Mouse (Mus musculus) left cerebral cortex, postnatal 36 days (tissue): Measurements from ENCODE around the gene Hacd2. TPM values are rescaled to one million over a fixed set of nuclear protein-coding genes. Genes with fewer than 3 reads are reported as not detected.

Source experiments
- DNase-seq, 2 experiments: peaks; one replicate each; pipeline ENCODE4 v3.0.0; 2021 to 2022; ENCODE audit warnings: low spot score in 2 of 2, mixed read lengths in 1 of 2
- intact Hi-C: fragments of 180-260 bp; cut with DNase I; formaldehyde crosslinking; loops from one replicate; pipeline ENCODE4 v1.15.1; 2025
- total RNA-seq, 2 experiments: library from RNA; stranded (reverse); gene quantifications; 2 replicates each; pipeline ENCODE4 v1.2.3; 2021

The Hacd2 gene
- 10 to 100 TPM; 25.4 to 32.5 TPM for total RNA-seq

DNA sequence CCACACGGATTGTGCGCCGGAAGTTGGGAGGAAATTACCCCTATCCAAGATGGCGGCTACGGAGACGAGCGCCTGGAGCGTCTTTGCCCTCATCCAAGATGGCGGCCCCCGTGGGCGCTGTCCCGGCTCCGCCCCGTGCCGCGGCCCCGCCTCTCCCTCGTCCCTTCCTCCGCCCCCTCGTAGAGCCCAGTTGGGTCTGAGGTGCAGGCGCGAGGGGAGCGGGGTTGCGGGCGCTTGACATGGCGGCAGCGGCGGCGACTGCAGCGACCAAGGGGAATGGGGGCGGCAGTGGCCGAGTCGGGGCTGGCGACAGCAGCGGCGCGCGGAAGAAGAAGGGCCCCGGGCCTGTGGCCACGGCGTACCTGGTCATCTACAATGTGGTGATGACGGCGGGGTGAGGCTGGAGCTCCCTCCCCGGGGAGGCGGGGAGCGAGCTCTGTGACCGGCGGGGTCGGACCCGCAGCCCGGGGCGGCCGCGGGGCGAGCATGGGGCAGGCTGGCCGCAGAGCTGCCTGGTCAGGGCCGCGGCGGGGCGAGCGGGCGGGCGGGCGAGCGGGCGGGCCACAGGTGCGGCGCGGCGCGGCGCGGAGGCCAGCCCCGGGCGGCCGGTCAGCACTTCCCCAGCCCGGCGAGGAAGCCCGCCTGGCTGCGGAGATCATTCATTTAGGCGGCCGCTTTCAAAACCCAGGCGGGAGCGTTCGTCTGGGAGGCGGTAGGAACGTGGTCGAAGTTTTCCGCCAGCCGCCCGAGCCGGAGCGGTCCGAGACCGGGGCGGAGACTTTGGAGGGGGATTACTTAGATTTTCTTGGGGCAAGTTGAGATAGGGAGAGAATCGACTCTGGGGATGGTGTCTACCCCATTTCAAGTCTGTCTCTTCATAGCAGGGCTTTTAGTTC is at the start of gene Hacd2:
TSS of gene Hacd2 (plus strand) at position 187 of the 896 bp plus-strand sequence.
- peak; percentile 93 to 95 for DNase-seq
- intact Hi-C loops: no loop called here

DNA sequence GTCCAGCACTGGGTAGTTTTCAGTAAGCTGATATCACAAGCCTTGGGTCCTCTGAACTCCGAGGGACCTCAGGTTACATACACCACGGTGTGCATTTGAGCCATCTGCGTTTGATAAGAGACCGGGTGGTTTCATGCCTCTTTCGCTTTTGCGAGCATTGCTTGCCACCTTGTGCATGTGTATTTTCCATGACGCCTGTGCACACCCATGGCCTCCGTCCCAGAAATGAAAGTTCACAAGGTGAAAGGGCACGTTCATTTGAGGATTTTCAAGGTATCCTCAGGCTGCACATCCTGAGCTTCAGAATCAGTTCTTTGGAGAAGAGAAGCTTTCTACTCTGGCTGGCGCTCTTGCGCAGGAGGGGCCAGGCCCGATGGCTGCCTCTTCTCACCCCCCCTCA is 49.8 kb upstream of the Hacd2 start:
- DNase-seq: no peak
- intact Hi-C loops: no loop called here

DNA sequence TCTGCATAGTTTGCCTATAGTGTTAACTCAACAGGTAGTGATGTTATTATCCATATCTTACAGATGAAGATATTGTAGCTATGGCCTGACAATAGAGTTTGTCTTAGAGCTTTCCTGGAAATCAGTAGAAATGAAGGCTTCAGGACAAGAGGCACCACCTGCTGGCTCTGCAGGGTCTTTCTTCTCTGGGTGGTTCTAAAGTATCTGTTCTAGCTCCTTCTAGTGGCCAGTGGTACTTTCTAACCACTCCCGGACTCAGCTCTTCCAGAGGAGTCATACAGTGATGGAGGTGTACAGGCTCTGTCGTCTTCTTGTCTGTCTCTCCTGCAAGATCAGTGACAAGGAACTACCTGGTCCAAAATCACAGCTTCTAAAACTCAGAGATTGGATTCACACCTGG is 46.7 kb upstream of the Hacd2 start:
- DNase-seq: no peak
- intact Hi-C loops: no loop called here

DNA sequence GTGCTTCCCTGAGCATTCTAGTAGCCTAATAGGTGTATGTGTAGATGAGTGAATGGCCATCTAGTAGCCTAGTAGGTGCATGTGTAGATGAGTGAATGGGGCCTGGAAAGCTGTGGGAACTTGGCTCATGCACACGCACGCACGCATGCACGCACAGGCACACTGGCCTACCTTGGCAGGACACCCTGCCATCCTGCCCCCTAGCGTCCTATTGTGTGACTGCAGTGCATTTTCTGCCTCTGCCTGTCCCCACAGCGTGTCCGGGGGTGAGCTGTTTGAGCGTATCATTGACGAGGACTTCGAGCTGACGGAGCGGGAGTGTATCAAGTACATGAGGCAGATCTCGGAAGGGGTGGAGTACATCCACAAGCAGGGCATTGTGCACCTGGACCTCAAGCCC is 45.6 kb upstream of the Hacd2 start:
- no peak for DNase-seq
- intact Hi-C loops: no loop called here

DNA sequence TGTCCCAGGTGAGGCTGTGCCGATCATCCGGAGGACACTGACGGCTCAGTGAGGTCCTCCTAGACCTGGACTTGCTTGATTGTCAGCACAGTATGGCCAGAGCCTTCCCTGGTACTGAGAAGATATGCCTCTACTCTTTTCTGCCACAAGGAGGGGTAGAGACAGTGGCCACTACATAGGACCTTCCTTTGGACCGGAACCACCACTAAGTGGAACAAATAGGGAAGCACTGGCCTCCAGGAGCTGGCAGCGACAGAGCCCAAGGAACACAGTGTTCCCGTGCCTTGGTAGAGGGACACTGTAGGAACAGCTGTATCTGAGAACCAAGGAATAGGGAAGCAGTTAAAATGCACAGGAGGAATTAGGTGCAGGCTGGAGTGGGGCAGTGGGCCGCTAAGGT is 44.2 kb upstream of the Hacd2 start:
- intact Hi-C loops: no loop called here
- DNase-seq: no peak

DNA sequence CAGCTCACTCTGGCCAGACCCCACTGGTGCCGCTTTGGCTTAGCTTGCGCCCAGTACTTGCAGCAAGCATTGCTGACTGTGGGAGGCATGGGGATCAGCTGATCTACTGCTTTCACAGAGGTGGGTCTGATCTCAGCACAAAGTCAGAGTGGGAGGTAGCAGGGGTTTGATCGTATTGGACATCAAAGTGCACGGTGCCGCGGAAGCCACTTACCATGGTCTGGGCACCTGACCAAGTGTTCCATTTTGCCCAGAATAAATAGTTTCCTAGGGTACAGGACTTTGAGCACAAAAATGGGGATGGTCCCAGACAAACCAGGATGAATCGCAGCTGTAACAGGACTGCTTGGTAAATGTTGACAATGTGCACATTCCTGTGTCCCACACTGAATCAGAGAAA is 41.2 kb upstream of the Hacd2 start:
- DNase-seq: no peak
- intact Hi-C loops: no loop called here

DNA sequence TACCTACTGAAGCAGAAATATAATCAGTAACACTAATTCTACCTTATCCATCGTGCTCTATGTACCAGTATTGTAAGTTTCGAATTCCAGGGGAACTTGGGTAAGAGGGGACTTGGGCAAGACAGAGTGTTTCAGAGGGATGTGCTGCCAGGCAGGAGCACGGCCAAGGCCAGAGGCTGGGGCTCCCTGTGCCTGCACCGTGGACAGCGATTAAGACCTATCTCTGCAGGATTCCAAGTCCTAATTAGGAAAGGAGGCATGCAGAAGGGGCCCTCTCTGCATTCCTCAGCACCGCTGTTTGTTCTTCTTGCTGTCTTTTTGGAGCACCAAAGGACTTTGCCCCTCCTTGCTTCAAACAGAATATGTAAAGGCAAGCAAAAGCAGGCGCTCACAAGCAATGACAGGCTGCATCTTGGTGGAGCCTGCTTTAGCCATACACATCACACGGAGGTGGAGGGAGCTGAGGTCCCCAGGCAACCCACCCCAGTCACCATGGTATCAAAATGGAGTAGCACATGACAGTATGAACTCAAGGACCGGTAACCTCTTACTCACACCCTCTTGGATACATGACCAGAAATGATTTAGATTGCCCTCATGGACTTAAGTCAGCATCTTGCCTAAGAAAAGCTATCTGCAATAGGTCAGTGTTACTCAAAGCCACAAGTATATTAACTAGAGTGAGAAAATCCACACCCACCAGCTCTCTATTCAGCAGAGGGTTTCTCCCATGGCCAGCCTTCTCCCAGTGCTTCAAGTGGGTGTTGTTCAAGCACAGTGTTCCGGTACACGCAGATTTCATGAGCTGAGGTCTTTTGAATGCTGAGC is 37.8 kb upstream of the Hacd2 start:
- no peak for DNase-seq
- intact Hi-C loops: no loop called here

DNA sequence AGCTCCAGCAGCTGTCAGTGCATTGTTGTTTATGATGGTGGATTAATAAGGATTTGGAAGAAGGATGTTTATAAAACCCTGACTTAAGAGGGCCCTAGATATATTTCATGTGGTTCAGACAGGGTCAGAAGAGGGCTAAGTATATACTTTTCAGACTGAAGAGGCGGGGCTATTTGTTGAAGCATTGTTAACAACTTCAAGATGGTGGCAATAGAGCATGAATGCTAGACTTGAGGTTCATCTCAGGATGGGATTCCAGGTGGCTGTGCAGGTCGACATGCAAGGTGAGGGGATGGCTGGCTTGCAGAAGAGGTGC is 37.2 kb upstream of the Hacd2 start:
- intact Hi-C loops: no loop called here
- no peak for DNase-seq

DNA sequence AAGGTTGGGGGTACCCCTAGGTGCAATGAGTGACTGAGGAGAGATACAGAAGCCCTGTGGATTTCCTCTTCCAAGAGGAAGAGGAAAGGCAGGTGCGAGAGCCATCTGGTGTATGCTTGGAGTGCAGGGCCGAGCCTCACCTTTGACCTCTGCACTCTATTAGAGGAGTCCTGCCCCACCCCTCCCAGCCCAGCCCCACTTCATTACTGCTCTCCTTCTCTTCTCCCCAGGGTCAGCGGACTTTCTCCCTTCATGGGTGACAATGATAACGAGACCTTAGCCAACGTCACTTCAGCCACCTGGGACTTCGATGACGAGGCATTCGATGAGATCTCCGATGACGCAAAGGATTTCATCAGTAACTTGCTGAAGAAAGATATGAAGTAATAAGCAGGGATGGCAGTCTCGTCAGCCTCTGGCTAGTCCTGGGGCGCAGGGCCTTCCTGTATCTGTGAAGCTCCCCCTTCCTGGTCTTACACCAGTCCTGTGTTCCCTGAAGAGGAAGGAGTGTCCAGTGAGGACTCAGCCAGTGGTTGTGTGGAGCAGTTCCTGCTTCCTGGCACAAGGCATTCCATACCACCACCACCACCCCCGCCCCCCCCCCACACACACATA is 35.9 kb upstream of the Hacd2 start:
- intact Hi-C loops: no loop called here

DNA sequence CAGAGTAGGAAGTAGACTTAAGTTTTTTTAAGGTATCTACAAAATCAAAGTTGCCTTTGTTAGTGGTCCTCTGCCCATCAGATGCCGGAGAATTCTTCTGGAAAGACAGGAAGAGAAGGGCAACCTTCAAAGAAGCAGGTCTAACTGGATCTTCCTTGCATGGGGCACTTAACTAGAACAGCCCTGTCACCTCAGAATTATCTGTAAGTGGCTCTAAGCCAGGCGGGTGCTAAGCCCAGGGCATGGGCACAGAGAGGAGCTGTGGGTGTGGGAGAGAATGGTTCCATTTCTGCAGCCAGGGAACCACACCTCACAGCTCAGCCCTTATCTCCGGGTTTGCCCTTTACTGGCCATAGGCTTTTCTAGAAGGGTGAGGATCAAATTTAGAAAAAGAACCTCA is 30.9 kb upstream of the Hacd2 start:
- intact Hi-C loops: no loop called here
- DNase-seq: no peak

More for the DNA sequence above, 35.9 kb upstream of the Hacd2 start:
- no peak for DNase-seq

DNA sequence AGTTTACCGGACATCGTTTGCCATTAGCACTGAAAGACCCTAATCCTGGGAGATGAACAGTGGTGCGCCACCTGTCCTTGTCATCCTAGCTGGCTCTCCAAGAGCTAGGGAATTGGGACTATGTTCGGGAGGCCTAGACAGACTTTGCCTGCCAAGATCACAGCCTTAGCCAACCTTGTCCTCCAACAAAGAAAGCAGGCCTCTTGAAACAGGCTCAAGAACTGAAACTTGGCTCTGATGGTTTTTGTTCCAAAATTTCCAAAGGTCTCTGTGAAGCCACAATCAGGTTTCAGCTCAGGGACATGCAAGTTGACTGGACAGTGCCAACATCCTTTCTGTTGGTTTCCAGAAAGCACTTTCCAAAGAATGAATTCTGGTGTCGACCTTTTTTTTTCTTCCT is 29.4 kb upstream of the Hacd2 start:
- intact Hi-C loops: no loop called here
- DNase-seq: no peak

DNA sequence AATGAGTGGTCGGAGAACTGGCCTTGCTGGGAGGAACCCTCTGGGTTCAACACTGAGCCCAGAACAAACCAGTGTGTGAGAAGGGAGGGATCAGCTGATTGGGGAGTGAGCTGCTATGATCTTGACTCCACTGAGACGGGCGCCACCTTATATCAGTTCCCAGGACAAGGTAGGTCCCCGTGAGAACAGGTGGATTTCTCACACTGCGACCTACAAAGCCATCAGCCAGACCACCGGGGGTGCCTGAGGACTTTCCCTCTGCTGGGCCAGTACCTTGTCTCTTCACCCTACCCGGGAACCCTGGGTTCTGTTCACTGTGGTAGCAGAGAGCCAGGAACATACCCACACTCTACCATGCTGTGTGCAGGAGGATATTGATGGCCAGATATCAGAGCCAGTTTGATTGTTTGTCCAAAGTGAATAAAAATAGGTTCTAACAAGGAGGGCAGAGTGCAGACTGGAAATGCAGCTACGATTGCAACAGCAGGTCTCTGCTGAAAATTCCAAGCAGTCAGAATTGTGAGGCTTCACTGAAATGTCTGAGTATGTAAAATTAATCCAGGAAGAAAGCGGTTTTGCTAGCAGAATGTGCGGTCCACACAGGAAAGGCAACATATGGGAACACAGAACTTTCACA is 28.4 kb upstream of the Hacd2 start:
- intact Hi-C loops: no loop called here
- DNase-seq: no peak

DNA sequence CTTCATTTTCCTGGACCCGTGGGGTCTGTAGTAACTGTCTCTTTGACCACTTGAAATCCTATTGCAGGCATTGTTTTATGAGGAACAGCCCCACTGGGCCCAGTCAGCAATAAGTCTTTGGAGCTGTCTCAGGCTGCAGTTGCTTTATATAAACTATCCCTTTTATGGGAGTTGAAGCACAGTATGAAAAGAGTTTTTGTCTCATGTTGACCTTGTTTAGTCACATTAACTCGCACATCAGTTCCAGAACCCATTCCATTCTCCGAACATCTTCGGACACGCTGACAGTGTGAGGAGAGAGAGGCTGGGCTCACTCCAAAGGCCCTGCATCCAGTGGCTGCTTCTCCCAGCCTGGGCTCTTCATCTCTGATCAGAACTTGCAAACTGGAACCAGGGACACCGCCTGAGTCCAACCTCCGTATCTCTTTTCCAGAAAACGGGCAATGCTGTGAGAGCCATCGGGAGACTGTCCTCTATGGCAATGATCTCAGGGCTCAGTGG is 27.5 kb upstream of the Hacd2 start:
- intact Hi-C loops: no loop called here
- DNase-seq: no peak

DNA sequence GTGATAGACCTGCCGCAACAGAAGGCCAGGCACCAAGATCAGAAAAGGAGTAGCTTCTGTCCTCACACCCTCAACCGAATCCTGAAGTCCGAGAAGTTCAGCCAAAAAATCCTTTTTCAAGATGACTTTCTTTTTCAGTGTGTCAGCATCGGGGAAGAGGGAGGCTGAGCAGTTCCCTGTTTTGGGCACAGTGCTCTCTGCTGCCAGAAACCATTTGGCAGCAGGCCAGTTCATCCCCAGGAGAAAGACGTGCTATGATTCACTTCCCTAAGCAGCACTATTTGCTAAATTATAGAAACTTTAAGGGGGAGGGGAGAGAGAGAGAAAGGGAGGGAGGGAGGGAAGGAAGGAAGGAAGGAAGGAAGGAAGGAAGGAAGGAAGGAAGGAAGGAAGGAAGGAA is 26.1 kb upstream of the Hacd2 start:
- intact Hi-C loops: no loop called here
- DNase-seq: peak; percentile 83 to 84

DNA sequence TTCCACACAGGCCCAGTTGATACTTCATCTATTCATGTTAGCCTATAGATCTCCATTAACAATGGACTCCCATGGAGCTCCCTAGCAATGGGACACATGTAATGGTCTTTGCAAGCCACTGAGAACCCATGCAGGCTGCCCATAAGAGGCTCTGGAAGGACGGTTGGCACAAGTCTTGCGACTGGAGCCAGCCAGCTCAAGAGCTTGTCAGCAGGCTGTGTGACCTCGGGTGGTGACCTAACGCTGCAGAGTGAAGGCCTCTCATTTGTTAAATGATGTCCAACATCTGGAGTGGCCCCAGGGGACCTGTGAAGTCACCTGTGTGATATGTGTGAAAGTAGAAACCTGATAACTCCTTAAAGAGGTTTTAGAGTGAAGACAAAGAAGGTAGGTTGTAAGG is 25.2 kb upstream of the Hacd2 start:
- DNase-seq: no peak
- intact Hi-C loops: no loop called here

DNA sequence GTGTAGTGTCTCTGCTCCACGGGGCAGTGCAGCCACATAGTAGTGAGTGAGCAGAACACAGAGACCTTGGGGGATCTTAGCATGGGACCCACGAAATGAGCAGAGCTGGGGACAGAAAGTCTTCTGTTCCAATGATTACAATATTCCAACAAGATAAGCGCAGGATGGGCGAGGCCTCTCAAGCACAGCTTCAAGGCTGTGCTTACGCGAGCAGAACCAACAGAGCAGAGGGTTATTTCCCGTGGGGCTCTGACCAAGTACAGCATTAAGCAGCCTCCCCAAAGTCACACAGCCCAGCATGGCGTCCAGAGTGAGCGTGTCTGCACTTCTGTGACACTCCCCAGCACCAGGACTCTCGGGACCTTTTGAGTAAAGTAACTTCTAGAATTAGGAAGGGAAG is 24.7 kb upstream of the Hacd2 start:
- intact Hi-C loops: no loop called here
- no peak for DNase-seq

DNA sequence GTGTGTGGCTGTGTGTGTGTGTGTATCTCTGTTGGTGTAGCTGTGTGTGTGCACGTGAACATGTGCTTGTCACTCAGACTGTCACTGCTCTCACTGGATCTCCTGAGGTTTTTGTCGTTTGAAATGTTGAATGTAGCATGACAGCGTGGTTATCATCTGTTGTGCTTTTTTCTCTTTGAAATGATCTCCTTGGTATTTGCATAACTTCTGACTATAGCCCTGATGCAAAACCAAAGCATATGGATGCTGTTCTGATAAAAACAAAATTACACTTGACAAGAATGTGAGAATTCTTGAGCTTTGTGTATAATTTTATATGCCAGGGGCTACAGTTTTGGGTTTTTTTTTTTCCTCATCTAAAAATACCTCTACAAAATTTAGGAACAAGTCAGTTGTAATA is 23.2 kb upstream of the Hacd2 start:
- intact Hi-C loops: no loop called here
- DNase-seq: no peak

DNA sequence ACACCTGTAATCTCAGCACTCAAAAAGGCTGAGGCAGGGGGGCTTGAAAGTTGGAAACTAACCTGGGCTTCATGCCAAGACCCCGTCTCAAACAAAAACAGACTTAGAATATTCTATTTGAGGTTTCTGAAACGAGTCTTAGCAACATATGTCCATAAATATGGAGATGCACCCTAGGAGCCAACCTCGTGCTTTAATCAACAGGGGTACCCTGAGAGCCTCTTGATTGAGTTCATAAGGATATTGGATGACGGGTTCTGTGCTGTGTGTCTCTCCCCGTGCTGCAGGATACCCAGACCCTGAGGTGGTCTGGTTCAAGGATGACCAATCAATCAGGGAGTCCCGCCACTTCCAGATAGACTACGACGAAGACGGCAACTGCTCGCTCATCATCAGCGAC is 22.2 kb upstream of the Hacd2 start:
- intact Hi-C loops: no loop called here
- DNase-seq: no peak

DNA sequence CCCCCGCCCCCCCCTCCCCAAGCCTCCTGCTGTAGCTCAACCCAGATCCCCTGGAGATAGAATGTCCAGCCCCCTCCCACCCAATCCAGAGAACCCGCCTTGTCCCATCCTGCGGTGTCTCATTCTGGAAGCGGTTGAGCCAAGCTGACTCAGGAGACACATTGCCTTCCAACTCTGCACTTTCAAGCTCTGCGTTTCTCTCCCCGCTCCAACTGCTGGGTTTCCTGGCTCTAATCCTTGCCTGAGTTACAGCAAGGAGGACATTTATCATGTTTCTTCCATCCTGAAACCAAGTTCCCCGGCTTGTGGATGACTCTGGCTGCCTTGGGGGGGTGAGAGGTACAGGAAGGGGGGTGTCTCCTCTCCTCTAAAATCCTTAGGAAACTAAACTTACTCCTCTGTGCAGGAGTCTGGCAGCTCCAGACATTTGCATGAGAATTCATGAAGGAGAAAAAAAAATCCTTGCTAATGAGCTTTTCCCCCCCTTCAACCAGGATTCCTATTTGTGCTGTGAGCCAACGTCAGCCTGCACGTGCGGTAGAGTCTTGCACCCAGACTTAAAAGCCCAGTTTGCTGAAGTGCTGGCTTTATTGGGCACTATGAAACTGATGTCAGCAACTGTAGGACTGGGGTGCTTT is 21.2 kb upstream of the Hacd2 start:
- intact Hi-C loops: no loop called here
- DNase-seq: peak; percentile 39 to 47

DNA sequence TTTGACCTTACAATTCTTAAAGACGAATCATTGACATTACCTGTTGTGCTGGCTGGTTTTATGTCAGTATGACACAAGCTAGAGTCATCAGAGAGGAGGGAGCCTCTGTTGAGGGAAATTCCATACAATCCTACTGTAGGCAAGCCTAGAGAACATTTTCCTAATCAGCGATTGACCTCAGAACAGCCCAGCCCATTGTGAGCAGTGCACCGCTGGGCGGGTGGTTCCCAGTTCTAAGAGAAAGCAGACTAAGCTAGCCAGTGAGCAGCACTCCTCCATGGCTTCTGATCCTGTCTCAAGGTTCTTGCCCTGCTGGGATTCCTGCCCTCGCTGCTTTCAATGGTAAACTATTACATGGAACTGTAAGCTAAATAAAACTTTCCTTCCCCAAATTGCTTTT is 17.9 kb upstream of the Hacd2 start:
- intact Hi-C loops: no loop called here
- no peak for DNase-seq
